Mouse (Mus musculus): ENCODE results near the gene C1qa.

GRCm38 (mm10) chr4:136904767-136905539, 6.3 kb upstream of the C1qa start:
- TF ChIP-seq CTCF (conservative IDR thresholded peaks at IDR 0.05; ENCODE audit: low read length) (no peak), POU5F1 (IDR thresholded peaks at IDR 0.05; ENCODE audit: borderline replicate concordance, low read length) (no peak)

Measured in E14TG2a.4 (cell line).